Mouse (Mus musculus) thymus, adult 18-20 months (tissue): Measurements from ENCODE around the gene Aen.

Source experiments
- DNase-seq, 2 experiments: peaks; one replicate each; pipeline ENCODE4 v3.0.0; 2022; ENCODE audit warnings: mixed read lengths in 2 of 2

Gene Aen

DNA sequence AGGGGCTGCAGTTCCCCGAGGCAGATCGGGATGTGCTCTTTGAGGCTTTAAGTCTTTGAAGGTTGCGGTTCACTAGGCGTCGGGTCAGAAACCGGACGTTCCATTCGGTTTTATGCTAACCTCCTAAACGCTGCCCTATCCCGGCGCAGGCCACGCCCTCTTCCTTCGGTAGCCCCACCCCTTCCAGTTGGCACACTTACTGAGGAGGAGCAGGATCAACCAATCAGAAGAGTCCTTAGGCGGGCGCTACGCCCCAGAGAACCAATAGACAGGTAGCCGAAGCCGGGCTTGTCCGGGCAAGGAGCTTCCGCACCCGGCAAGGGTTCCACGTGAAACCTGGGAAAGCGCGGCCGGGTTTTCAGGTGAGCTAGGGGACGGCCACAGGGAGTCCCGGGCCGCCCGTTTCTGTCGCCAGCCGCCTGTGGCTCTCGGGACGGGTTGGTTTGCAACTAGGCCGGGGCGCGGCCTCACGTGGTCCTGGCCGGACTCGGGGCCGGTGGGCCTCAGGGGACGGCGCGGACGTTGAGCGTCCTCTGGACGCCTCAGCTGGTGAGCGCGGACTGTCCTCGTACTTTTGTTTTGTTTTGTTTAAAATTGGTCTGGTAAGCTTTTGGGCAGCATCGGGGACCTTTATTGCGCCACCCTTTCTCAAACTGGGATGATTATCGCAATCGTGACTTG lies at the start of gene Aen:
TSS of gene Aen (plus strand) at position 202 of the 681 bp plus-strand sequence.
- peak; percentile 97 to 99 for DNase-seq

GRCm38 (mm10) chr7:78846066-78846716 lies 49.5 kb upstream of the Aen start:
- no peak for DNase-seq

DNA sequence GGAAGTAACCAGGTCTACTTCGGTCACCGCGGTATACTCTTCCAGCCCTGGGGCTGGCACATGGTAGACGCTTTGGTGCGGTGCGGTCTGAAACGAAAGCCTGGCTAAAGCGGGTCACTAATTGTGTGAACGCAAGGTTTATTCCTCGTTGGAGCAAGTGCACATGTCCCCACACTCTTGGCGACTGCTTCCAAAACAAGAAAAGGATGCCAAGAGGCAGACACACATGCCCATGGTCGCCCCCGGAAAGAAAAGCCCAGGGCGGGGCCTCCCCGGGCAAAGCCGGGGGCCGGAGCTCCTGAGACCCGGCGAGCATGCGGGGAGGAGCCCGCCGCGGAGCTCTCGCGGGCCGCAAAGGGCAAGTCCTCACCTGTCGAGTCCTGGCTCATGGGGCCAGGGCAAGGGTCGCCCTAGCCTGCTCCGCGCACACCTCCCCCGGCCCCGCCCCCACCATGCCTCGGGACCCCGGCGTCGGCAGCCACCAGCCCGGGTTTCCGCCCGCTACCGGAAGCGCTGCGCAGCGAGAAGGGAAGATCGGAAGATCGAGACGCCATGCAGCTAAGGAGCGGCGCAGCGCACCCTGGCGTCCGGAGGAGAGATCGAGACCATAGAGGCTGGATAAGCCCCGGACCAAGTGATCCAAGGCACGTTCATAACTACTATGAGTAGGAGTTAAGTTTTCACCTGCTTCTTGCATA lies 48.8 kb upstream of the Aen start, which contains the start of gene Det1:
TSS of gene Det1 (minus strand) at position 527 of the 698 bp plus-strand sequence.
- peak; percentile 80 to 85 for DNase-seq

DNA sequence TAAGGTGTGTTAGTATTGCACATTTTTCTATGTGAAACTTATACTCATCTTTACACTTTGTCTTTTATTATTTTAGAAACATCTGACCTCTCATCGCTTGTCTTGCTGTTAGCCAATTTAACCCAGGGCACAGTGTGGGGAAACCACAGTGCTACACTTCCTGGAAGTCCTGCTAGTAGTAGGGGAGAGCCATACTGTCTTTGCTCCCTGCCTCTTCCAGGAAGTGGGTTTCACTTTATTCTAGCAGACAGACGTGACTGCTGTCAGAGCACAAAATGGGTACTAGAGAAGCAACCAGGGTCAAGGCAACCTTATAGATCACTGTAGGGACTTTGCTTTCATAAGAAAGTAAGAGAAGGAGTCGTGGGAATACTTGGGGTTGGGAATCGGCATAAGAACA lies 41.6 kb upstream of the Aen start:
- DNase-seq = peak; percentile 12 to 51

GRCm38 (mm10) chr7:78855044-78855655 lies 40.5 kb upstream of the Aen start:
- no peak for DNase-seq

- no peak for DNase-seq
These were observed 31.7 kb upstream of the Aen start for GRCm38 (mm10) chr7:78863796-78864445.

DNA sequence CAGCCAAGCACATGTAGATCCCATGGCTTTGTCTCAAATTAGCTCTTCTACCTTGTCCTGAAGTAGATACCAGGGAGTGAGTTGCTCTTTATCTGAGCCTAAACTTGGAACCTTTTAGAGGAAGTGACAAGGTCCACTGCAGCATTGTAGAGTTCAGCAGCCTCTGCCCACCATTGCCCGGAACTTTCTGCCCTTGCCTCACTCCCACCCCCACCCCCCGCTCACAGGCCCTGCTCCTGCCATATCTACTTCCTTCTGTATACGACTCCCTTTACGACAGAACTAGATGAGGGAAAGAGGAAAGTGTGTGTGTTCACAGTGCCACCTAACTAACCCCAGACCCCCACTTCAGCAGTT lies 31.2 kb upstream of the Aen start:
- DNase-seq = no peak

DNA sequence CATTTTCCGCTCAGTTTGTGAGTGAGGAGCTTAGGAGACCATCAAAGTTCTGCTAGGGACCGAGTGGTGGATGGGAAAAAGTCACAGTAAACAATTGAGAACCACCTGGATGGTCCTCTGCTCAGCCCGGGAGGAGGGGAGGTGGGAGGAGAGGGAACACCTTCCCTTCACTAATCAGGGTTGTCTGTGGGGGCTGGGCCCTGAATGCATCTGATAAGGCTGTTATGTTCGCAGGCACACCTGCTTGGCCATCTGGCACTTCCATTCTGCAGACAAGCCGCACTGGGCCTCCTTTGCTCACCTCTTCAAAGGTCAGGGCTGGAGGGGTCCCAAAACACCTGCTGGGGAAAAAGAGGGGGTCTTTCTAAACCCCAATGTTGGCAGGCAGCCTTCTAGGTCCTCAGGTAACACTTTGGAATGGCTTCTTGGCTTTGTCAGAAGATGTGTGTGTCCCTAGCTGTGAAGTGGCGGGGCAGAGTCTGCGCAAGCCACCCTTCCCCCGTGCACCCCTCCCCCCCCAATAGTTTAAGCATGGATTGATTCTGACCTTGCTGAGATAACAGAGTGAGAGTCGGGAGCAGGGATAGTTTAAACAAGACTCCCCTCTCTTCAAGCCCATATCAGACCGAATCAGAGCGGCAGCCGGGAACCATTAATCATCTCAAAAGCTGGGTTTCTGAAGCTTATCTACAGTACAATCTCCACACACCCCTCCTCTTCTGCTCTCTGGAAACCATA lies 30.3 kb upstream of the Aen start:
- peak; percentile 64 to 83 for DNase-seq

DNA sequence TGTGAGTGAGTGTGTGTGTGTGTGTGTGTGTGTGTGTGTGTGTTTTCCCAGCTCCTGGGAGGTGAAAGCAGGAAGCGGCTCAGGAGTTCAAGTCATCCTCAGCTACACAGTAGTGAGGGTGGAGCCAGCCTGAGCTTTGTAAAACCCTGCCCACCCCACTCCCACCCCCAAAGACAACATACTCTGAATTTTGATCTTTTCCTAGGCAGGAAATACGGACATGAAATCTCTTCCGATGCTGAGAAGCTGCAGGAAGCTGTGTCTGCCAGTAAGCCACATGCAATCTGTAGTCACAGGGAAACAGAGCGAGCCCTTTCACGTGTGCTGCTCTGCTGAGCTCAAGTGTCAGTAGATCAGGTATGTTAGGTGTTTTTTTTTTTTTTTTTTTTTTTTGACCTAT lies 26.9 kb upstream of the Aen start:
- no peak for DNase-seq

GRCm38 (mm10) chr7:78872366-78872765 lies 23.3 kb upstream of the Aen start:
- DNase-seq = no peak

GRCm38 (mm10) chr7:78872831-78873230 lies 22.8 kb upstream of the Aen start:
- no peak for DNase-seq

- DNase-seq = no peak
These were observed 13.8 kb upstream of the Aen start for GRCm38 (mm10) chr7:78881607-78882468.

GRCm38 (mm10) chr7:78882469-78882837 lies 13.2 kb upstream of the Aen start:
- DNase-seq = no peak

DNA sequence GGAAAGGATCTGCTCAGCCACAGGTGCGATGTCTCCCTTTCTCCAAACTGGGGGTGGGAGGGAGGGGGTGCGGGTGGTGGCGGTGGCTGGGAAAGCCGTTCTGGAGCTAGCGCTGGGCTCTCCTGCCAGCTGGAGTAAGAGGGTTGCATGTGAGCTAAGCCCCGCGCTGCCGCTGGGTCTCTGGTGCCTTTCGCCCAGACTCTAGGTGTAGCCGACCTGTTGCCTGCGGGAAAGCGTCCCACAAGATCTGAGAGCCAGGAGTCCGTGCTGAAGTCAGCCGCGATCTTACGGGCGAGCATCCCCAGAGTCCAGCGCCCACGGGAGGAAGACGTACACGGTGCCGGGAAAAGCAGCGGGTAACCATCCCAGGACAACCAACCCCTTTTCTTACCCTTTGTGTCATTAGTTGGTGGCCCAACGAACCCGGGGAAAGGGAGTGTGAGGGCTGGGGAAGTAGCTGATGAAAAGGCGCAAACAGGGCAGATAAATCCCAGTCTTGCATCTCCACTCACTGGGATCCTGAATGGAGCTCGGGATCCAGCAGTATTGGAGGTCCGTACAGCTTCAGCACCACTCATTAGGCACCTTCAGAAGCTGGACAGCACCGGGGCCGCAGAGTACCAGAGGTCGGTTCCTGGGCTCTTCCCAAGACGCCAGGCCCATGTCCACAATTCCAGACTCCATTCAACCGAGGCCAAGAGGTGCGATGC lies 12.5 kb upstream of the Aen start:
- no peak for DNase-seq

DNA sequence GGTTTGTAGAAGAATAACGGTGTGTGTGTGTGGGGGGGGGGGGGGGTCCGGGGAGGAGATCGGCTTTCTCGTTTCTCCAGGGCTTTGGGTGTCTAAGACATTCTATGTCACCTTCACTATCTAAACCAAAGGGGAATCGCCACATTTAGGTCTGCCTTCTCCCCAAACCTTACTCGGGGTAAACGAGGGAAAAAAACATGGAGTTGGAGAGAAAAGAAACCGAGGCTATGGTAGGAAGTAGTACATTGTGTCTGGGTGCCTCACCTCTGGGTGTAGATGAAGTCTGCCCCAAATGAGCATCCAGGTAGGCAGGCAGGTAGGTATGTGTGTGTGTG lies 12.0 kb upstream of the Aen start:
- DNase-seq = no peak

DNA sequence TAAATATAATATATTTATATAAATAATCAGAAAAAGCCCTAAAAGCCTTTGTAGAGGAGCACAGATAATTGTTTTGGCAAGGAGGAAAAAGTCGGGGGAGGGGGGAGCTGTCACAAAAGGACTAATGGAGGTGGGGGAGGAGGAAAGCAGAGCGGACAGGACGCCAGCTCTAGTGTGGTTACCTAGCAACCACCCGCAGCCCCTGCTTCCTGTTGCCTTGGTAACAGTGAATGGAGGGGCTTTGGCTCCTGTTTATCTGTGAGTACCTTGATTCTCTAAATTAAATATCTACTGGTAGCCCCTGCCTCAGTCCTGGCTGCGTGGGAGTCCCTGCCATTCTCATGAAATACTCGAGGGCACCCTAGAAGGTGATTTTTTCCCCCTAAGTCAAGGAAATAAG lies 11.5 kb upstream of the Aen start:
- DNase-seq = no peak

DNA sequence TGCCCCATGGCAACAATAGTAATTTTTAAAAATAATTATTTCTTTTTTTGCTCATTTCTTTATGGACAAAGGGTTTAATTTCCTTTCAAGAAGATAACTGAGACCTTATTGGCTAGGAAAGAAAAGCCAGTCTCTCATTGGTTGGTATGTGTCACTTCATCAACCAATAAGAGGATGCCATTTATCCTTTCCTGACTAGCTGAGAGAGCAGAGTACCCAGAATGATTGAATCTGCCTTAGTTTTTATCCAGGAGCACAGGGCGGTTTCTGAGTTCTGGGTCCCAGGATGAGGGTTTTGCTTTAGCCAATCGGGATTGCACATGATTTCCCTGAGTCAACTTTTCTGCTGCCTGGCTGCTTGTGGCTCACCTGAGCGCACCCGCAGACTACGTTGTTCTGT lies 10.2 kb upstream of the Aen start:
- no peak for DNase-seq

- DNase-seq = no peak
These were observed 9.2 kb upstream of the Aen start for GRCm38 (mm10) chr7:78886496-78886895.

DNA sequence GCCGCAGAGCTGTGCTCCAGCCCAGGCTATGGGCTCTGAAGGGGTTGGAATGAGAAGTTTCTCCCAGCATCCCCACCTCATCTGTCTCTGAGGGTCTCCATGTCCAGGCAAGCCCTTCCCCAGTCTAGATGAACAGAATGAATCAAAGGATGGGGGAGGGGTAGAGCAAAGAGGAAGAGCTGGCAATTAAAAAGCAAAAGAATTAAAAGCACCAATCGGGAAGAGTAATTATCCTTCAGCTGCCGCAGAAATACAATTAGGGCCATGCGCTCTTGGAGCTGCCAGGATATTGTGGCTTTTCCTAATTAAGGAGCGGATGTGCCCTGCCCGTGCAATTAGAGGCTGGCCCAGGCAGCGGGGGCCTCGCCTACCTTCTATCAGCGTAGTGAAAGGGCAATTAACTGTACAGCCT lies 8.2 kb upstream of the Aen start:
- DNase-seq = no peak

DNA sequence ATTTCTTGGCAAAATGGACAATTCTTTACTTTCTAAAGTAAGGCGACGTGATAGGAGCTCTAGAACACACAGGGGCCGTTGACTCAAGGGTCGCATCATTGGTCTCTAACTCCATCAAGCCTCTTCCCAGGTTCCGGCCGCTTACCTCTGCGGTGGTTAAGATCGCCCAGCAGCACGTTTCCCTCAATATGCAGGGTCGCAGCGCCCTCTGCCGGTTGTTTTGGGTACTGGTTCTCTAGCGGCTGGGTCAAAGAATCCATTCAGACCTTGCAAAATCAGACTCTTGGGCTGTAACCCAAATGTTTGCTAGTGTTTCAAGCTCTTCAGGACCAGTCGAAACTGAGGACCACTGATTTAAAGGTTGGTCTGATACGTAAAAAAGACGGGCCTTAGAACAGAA lies 5.0 kb upstream of the Aen start:
- DNase-seq = peak; percentile 62 to 65

DNA sequence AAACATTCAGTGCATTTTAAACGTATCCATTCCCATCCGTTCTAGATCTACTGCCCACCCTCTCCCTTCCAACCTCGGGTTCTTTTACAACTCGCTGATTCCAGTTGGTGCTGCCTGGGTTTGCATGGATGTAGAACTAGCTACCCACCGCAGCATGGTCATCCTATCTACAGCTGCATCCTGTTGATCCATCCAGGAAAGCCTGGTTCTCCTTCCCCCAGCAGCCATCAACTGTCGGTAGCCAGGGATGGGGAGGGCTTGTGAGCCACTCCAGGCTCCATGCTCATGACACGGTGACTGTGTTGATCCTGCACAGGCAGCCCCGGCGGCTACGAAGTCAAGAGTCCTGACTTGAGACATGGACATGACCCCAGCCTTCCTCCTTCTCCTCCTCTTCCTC lies 1.7 kb upstream of the Aen start:
- no peak for DNase-seq
